Mouse (Mus musculus): ENCODE measurements around the gene Slc38a4. TPM values are rescaled to one million over a fixed set of nuclear protein-coding genes. Genes with fewer than 3 reads are reported as not detected.

The Slc38a4 gene
- total and polyA plus RNA-seq, 2 experiments from 2014 or later = 3.9 to 4.5 TPM

DNA sequence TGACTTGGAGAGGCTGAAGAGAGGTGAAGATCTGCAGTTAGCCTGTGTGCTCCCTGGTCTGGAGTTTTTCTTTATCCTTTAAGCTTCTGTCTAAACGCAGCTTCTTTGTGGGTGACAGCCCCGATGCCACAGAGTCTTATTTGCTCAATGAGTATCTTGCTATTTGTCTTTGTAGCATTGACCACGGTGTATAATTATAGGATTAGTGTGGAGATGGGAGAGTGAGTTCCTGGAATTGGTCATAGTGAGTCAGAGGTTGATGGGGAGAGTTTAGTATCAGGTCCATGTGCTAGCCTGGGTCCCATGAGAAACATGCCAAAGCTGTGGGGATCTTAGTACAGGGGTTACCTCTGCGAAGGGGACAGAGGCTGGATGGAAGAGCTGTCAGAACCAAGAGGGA lies 41.8 kb upstream of the Slc38a4 start:
- no peak overlapping the region for H3K9ac ChIP-seq (replicated peaks; ENCODE audit: low read length, poor library complexity, severe bottlenecking)
- H3K27me3 ChIP-seq (ENCODE audit: insufficient read depth, low read length) = no peaks in the 10 kb centered on the region
- H3K9me3 ChIP-seq (ENCODE audit: low read length) = no peaks in the 10 kb centered on the region
- 77% methylated on average over 4 of the region's 4 CpGs for WGBS
- ATAC-seq (ENCODE audit: low FRiP score) = no peak
- H3K36me3 ChIP-seq (ENCODE audit: insufficient read depth, low read length) = no peaks in the 10 kb centered on the region
- no peak overlapping the region for H3K4me3 ChIP-seq (ENCODE audit: low read depth, low read length)
- no peak for DNase-seq (ENCODE audit: low spot score)
- H3K27ac ChIP-seq (ENCODE audit: low read depth, low read length) = no peak overlapping the region
- no peak for TF ChIP-seq CTCF (IDR thresholded peaks at IDR 0.05)
- H3K4me1 ChIP-seq (ENCODE audit: insufficient read depth, low read length) = no peaks in the 10 kb centered on the region
- no peak overlapping the region for H3K4me2 ChIP-seq (ENCODE audit: low read depth, low read length, poor library complexity, severe bottlenecking)

GRCm38 (mm10) chr15:97089526-97089925 lies 33.8 kb upstream of the Slc38a4 start:
- Histone ChIP-seq H3K4me3 (ENCODE audit: low read depth, low read length) (no peak overlapping the region), H3K9ac (replicated peaks; ENCODE audit: low read length, poor library complexity, severe bottlenecking) (no peak overlapping the region), H3K36me3 (ENCODE audit: insufficient read depth, low read length) (no peaks in the 10 kb centered on the region), H3K27me3 (ENCODE audit: insufficient read depth, low read length) (no peaks in the 10 kb centered on the region), H3K4me2 (ENCODE audit: low read depth, low read length, poor library complexity, severe bottlenecking) (no peak overlapping the region), H3K9me3 (ENCODE audit: low read length) (no peaks in the 10 kb centered on the region), H3K27ac (ENCODE audit: low read depth, low read length) (no peak overlapping the region), H3K4me1 (ENCODE audit: insufficient read depth, low read length) (no peaks in the 10 kb centered on the region)
- 18% methylated on average over 6 of the region's 6 CpGs for WGBS
- no peak for TF ChIP-seq CTCF (IDR thresholded peaks at IDR 0.05)
- ATAC-seq (ENCODE audit: low FRiP score) = no peak
- peak; percentile 50 for DNase-seq (ENCODE audit: low spot score)

DNA sequence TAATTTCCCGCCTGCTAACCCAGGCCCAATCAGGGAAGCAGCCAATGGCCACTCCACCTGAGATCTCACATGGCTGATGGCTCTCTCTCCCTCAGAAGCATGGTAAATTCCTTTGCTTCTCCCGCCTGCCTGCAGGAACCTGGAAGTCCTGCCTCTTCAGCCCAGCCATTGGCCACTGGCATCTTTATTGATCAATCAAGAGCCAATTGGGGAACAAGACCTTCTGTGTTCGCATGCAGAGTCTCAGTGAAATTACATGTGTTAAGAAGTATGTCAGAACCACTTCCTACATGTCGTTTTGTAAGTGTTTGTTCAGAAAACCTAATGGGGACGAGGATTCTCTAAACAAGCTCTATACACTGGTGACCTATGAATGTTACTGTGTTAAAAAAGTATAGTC lies 30.1 kb upstream of the Slc38a4 start:
- H3K4me2 ChIP-seq (ENCODE audit: low read depth, low read length, poor library complexity, severe bottlenecking) = no peak overlapping the region

GRCm38 (mm10) chr15:97077665-97078064 lies 21.9 kb upstream of the Slc38a4 start:
- Histone ChIP-seq H3K27ac (ENCODE audit: low read depth, low read length) (no peak overlapping the region), H3K4me1 (ENCODE audit: insufficient read depth, low read length) (no peaks in the 10 kb centered on the region), H3K27me3 (ENCODE audit: insufficient read depth, low read length) (no peaks in the 10 kb centered on the region), H3K9me3 (ENCODE audit: low read length) (no peaks in the 10 kb centered on the region), H3K4me3 (ENCODE audit: low read depth, low read length) (no peak overlapping the region), H3K4me2 (ENCODE audit: low read depth, low read length, poor library complexity, severe bottlenecking) (no peak overlapping the region), H3K9ac (replicated peaks; ENCODE audit: low read length, poor library complexity, severe bottlenecking) (no peak overlapping the region), H3K36me3 (ENCODE audit: insufficient read depth, low read length) (no peaks in the 10 kb centered on the region)
- TF ChIP-seq CTCF (IDR thresholded peaks at IDR 0.05) = no peak
- 88% methylated on average over 6 of the region's 6 CpGs for WGBS
- ATAC-seq (ENCODE audit: low FRiP score) (no peak), DNase-seq (ENCODE audit: low spot score) (no peak)

More for the DNA sequence above, 30.1 kb upstream of the Slc38a4 start:
- Histone ChIP-seq H3K9me3 (ENCODE audit: low read length) (no peaks in the 10 kb centered on the region), H3K4me1 (ENCODE audit: insufficient read depth, low read length) (no peaks in the 10 kb centered on the region), H3K27me3 (ENCODE audit: insufficient read depth, low read length) (no peaks in the 10 kb centered on the region), H3K27ac (ENCODE audit: low read depth, low read length) (no peak overlapping the region), H3K36me3 (ENCODE audit: insufficient read depth, low read length) (no peaks in the 10 kb centered on the region), H3K4me3 (ENCODE audit: low read depth, low read length) (no peak overlapping the region), H3K9ac (replicated peaks; ENCODE audit: low read length, poor library complexity, severe bottlenecking) (no peak overlapping the region)
- DNase-seq (ENCODE audit: low spot score) = peak; percentile 58
- no peak for TF ChIP-seq CTCF (IDR thresholded peaks at IDR 0.05)
- 51% methylated on average over 5 of the region's 5 CpGs for WGBS
- ATAC-seq (ENCODE audit: low FRiP score) = no peak

DNA sequence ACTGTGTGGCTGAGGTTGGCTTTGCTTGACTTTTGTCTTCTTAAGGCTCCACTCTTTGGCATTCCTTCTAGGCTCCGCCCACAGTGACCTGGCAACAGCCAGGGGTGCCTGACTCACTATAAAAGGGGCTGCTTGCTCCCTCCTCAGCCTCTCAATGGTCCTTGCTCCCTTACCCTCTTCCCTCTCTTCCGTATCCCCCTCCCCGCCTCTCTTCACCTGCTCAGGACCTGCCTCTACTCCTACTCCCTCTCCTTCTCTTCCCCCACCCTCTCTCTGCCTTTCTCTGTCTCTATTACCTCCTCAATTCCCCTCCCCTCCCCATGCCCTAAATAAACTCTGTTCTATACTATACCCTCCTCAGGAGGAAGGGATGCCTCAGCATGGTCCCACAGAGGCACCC lies 20.3 kb upstream of the Slc38a4 start:
- no peak for ATAC-seq (ENCODE audit: low FRiP score)
- H3K4me3 ChIP-seq (ENCODE audit: low read depth, low read length) = no peak overlapping the region

GRCm38 (mm10) chr15:97075240-97075639 lies 19.5 kb upstream of the Slc38a4 start:
- Histone ChIP-seq H3K27ac (ENCODE audit: low read depth, low read length) (no peak overlapping the region), H3K4me1 (ENCODE audit: insufficient read depth, low read length) (no peaks in the 10 kb centered on the region), H3K27me3 (ENCODE audit: insufficient read depth, low read length) (no peaks in the 10 kb centered on the region), H3K9ac (replicated peaks; ENCODE audit: low read length, poor library complexity, severe bottlenecking) (no peak overlapping the region), H3K4me3 (ENCODE audit: low read depth, low read length) (no peak overlapping the region), H3K9me3 (ENCODE audit: low read length) (no peaks in the 10 kb centered on the region), H3K4me2 (ENCODE audit: low read depth, low read length, poor library complexity, severe bottlenecking) (no peak overlapping the region), H3K36me3 (ENCODE audit: insufficient read depth, low read length) (no peaks in the 10 kb centered on the region)
- ATAC-seq (ENCODE audit: low FRiP score) (no peak), DNase-seq (ENCODE audit: low spot score) (no peak)
- 73% methylated on average over 4 of the region's 4 CpGs for WGBS
- TF ChIP-seq CTCF (IDR thresholded peaks at IDR 0.05) = no peak

More for the DNA sequence above, 20.3 kb upstream of the Slc38a4 start:
- WGBS = 56% methylated on average over 3 of the region's 3 CpGs
- no peak for DNase-seq (ENCODE audit: low spot score)
- no peaks in the 10 kb centered on the region for H3K27me3 ChIP-seq (ENCODE audit: insufficient read depth, low read length)
- H3K4me2 ChIP-seq (ENCODE audit: low read depth, low read length, poor library complexity, severe bottlenecking) = no peak overlapping the region
- H3K4me1 ChIP-seq (ENCODE audit: insufficient read depth, low read length) = no peaks in the 10 kb centered on the region
- H3K9me3 ChIP-seq (ENCODE audit: low read length) = no peaks in the 10 kb centered on the region
- H3K36me3 ChIP-seq (ENCODE audit: insufficient read depth, low read length) = no peaks in the 10 kb centered on the region
- H3K27ac ChIP-seq (ENCODE audit: low read depth, low read length) = no peak overlapping the region
- no peak for TF ChIP-seq CTCF (IDR thresholded peaks at IDR 0.05)
- H3K9ac ChIP-seq (replicated peaks; ENCODE audit: low read length, poor library complexity, severe bottlenecking) = no peak overlapping the region
